Mouse (Mus musculus) brain, embryonic 18.5 days (tissue): ENCODE results near the gene Gck.

Experiments used
- DNase-seq: peaks from one replicate; pipeline ENCODE4 v3.0.0-alpha.2; 2012; ENCODE audit warnings: low read depth, low spot score

Gene Gck

DNA sequence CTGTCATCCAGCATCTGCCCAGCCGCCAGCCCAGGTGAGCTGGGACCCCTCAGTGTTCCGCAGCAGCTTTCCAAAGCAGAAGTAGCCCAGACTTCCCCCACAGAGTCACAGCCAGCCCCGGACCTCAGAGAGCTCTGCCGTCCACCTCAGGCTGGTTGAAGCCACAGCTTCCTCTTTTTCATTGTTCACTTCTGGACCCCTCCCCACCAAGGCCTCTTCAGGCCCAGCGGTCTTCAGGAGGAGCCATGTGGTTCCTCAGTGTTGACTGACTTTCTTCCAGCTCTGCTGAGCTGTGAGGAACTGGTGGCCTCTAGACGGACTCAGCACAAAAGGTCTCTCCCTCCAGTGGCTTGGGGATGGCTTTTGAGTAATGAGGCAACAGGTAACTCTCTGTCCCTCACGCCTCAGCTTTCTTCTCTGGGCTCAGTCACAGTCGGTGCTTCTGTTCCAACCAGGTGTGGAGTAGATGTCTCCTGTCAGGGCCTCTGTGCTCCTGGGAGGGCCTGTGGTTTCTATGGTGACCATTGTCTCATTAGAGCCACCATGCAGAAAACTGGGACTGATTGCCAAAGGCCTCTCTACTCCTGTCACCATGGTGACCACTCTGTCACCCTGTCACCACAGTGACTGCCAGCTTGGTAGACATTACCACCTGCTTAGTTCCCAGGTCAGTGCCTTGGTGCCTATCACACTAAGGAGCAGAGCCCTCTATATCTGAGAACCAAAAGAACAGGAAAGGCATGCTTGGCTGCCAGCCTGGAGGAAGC lies at the start of gene Gck:
Gene Gck (minus strand): TSS at position 496 of the 767 bp plus-strand sequence.
- DNase-seq = no peak

DNA sequence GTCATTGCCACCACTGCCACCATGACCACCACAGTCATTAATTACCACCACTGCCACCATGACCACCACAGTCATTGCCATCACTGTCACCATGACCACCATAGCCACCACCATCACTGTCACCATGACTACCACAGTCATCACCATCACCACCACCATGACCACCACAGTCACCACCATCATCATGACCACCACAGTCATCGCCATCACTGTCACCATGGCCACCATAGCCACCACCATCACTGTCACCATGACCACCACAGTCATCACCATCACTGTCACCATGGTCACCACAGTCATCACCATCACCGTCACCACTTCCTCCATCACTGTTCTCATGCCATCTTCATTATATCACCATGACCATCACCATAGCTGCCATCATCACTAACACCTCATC lies 48.6 kb upstream of the Gck start:
- DNase-seq = no peak

DNA sequence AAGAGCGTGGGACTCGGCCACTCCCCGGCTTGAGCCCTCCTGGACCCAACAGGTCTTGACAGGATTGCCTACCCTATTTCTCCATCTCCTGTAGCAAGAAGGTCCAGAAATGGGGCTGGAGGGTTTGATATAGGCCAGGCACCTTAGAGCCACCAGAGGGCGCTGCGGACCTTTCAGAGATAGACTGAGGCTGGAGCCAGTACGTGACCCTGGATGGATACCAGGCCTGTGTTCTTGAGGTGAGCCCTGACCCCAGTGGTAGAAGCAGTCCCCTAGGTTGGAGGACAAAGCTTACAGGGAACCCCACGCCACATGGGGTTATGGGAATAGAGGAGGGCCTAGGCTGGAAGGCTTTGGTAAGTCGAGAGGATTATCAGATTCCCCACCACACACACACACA lies 46.1 kb upstream of the Gck start:
- no peak for DNase-seq

DNA sequence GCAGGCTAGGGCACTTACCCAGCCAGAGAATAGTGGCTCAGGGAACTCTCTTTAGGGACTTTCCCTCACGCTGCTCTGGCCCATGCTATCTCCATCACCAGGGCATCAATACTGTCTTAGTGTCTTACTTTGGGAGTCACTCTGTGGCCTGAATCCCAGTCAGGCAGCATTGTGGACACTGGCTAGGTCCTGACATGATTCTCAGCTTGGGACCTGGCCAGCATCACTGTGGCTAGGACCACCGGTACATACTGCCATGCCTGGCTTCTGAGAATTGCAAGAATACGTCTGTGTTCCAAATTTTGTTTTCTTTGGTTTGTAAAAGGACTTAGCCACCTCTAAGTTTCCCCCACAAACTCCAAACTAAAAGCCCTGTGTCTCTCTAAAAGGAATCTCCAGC lies 45.0 kb upstream of the Gck start:
- no peak for DNase-seq

DNA sequence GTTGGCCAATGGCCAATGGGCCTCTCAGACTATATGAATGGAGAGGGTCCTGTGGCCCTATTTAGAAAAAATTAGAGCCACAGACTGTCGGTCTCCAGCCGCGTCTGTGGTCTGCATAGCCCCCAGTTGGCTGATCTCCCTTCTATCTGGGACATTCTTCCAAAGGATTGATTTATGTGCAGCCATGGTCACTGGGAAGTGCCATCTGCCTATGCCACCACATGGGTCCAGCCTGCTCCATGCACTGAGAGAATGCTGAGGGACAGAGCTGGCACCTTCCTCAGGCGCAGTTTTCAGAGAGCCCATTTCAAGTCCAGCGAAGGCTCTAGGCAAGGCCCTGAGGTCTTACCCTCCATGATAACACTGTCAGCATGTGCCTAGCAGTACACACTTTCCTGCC lies 44.3 kb upstream of the Gck start:
- DNase-seq = no peak

DNA sequence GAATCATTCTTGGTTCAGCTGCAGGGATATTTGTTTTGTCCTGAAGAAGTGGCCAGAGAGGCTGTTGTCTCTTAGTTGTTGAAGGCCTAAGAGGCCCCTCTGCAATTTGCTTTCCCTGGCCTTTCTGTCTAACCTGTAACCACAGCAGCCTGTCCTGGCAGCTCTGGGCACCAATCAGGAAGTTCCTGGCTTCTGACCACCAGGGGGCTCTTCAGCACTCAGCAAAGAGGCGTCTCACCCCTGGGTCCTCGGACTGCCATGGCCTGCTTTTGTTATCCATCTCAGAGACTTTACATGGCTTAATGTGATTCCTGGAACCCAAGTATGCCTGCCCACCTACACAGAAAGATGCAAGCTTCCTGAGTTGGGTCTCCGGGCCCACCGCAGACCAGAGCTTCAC lies 41.0 kb upstream of the Gck start:
- DNase-seq = no peak

DNA sequence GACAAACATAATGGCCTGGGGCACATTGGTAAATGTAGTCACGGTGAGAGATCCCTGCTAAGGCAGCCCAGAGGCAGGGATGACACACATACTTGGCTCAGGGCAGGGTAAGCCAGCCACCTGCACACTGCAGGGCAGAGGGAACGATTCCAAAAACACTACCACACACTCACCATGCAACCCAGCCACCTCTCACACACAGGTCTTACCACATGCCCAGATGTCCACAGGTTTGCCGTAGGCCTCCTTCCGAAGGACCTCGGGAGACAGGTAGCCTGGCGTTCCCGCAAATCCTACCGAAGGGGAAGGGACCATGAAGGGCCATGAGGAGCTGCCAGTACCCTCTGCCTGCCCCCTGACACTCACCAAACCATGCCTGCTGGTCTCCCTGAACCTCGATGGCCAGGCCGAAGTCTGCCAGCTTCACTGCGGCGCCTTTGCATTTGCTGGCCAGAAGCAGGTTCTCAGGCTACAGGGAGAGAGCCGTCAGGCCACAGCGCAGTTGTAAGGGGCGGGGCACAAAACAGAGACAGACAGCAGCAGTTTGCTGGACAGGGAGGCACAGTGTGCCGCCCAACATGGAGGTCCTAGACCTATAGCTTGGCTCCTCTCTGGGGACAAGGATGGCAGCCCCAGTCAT lies 40.2 kb upstream of the Gck start:
- DNase-seq = no peak

DNA sequence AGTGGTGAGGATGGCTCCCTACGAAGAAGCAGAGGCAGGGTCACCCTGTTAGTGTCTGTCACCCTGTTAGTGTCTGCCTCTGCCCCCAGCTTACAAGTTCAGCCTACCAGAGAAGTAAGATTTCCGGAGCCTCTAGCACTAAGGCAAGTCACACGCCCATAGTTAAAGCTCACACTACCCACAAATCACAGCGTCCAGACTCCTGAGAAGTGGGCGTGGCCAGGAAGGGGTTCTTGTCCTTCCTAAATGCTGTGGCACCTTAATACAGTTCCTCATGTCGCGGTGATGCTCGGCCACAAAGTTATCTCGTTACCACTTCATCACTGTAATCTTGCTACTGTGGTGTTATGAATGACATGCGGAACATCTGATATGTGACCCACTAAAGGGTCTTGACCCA lies 38.2 kb upstream of the Gck start:
- DNase-seq = no peak

DNA sequence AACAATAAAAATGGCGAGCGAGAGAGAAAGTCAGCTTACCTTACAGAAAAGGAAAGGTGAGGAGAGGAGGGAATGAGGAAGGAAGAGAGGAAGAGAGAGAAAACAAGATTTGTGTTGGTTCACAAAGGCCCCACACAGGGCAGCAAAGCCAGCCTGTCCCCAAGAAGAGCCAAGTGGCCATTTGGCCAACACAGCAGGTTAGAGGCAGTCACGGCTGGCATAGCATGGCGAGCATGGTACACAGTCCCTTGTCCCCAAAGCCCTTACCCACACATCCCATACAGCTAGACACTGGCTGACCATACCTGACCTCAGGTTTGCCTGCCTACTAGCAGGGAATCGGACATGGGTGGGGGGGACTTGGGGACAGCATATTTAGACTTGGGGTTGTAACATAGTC lies 33.7 kb upstream of the Gck start:
- no peak for DNase-seq

DNA sequence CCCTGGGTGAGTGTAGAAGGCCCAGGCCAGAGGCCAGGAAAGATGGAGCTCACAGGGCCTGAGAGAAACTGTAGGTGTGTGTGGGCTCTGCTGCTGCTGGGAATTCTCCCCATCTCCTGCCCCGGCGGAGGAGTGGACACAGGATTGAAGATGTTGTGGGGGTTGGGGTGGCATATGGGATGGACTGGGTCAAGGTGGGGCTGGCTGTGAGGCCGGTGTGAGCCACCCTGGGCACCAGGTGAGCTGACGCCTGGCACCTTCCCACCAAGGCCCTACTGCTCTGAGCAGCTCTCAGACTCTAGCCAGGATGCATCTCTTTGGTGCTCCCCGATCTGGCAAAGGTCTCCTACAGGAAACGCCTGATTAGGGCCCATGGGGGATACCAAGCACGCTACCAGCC lies 31.4 kb upstream of the Gck start:
- DNase-seq = no peak

DNA sequence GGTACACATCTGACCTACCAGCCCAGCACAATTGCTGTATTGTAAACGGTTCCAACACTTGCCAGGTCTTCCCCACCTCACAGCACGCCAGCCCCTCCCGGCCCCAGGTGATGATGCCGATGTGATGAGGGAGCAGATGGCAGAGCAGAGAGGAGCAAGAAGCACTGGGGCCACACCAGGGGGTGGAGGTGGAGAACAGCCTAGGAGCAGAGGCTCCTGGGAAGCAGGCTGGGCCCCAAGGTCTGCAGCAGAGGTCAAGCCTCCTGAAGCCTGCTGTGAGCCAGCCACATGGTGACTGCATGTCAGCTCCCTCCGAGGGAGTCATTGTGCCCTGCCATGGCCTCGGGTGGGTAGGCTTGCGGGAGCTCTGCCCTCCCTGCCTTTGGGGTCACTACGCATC lies 30.7 kb upstream of the Gck start:
- DNase-seq = no peak

DNA sequence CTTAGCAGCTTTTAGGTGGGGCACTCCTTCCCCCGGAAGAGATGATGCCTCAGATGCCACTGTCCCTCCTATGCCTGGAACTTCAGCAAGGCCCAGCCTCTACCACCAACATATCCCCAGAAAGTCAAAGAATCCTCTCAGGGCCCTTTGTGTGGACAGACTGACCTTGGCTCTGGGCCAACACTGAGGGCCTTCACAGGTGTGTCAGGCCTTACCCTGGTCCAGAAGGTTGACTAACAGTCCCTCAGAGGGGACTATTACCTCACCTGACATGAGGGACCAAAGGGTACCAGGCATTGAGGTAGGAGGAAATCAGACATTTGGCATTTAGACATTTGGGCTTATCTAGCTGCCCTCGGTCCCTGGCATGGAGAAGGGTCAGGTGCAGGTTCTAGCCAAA lies 30.2 kb upstream of the Gck start:
- no peak for DNase-seq

DNA sequence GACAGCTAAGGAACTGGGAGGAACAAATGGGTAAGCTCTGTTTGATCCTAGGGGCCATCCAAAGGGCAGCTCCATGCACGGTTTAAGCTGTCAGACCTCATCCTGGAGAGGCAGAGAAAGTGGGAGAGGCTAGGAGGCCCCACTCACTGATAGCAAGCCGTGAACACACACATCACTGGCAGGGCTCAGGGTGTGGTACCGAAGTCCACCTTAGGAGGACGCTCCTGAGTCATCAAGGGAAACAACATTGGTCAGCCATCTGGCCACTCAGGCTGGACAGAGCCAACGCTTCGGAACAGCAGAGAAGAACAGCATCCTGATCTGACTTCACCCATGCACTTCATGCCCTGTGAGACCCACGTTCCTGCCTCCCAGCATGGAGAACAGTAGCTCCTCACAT lies 29.2 kb upstream of the Gck start:
- no peak for DNase-seq

DNA sequence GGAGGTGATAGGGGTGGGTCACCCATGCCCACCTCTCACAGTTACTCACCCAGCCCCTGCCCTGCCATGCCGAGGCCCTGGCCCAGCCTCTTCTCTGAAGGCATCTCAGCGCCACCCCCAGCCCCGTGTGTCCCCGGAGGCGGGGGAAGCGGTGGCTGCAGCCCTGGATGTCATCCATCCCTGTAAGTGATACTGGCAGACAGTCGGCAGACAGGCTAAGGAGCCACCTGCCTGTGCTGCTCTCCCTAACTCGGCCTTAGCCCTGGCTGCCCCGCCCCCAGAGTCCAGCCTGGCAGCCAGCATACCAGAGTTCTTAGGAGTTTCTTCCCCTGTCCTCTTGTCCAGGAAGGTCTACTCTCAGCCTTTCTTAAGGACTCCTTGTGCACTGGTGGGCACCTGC lies 26.2 kb upstream of the Gck start:
- DNase-seq = no peak

DNA sequence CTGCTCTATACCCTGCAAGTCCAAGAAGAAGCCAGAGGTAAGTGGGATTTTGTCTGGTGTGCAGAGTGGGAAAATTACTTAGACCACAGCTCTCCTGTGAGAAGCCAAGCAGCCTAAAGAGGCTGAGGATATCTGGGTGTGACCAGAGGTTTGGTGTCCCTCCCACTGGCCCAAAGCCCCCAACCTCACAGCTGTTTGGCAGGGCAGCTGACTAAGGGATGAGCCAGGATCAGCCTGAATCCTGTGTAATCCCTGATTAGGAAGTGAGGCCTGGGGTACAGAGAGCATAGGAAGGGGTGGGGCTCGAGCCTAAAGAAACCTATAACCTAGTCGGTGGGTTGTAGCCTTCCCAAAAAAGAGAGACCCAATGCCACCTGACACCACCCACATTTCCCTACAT lies 25.2 kb upstream of the Gck start:
- no peak for DNase-seq

DNA sequence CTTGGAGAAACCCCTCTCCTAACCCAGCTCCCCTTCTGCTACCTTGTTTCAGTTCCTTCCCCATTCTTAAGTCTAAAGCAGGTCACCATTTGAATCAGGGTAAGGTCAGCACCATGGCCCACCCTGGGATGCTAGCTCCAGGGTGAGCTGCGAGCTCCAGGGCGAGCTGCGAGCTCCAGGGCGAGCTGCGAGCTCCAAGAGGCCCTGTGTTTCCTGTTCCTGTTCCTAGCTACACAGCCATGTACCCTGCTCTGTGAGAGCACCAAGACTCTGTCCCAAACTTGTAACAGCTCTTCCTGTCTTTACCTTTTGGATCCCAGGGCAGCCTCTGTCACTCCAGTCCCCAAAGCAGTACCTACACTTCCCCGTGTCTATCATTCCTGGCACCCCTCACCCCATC lies 24.2 kb upstream of the Gck start:
- no peak for DNase-seq

DNA sequence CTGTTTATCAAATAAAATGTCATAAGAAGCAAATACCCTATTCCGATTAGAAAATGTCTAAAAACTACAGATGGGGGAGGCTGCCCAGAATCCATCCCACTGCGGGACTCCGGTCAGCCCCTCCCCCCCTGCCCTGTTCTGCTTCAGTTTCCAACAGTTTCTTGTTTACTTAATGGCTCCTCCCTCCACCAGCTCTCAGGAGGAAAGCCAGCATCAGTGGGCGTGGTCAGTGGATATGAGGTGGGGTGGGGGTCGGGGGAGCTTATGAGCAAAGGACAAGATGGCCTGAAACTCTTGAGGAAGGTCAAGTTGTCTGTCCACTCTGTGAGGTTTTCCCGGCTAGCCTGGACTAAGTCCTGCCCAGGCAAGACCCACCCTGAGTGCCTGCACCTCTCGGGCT lies 23.3 kb upstream of the Gck start:
- DNase-seq = no peak

DNA sequence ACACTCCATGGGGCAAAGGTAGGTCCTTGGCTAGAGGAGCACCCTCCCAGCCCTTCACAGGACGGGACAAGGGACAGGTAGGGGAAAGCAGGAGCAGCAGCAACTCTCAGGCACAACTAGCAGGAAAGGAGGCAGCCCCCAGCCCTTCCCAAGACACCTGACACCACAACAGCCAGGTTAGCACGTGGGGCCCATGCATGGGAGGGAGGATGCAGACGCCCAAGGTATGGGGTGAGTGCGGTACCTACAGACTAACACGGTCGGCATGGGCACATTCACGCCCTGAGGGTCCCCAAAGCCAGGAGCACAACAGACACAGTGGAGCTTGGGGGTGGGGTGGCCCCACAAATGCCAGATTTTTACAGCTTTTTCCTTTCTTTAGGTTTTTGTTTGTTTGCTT lies 21.3 kb upstream of the Gck start:
- DNase-seq = no peak

DNA sequence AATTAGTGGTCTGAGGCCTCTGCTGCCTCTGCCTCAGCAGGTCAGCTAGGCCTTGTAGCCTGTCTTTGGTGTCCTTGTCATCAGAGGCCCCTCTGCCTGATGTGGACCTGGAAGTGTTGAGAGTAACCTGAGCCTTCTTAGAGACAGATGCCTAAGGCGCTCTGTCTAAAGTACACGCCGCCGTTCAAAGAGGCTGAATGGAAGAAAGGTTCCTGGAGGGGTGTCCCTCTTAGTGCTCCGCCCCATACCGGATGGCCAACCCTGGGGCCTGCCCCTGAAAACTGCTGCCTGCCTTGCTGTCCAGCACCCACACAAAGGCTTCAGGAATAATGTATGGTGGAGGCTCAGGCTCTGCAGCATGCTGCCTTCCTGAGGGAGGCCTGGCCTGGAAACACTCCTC lies 18.3 kb upstream of the Gck start:
- no peak for DNase-seq

DNA sequence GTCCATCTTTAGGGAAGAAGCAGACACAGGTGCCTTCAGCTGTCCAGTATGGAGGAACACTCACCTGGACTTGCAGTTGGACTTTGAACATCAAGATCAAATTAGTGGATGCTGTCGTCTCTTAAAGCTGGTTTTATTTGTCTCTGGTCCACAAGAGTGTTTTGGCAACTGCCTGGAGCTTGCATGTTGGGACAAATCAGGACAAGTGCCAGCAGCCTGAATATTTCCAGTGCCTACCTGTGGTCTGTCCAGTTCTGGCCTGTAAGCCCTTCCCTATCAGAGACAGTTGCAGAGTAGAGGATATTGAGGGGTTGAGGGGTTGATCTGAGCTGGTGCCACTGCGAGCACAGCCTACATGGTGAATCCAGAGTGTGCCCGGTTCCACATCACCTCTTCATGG lies 16.9 kb upstream of the Gck start:
- no peak for DNase-seq

DNA sequence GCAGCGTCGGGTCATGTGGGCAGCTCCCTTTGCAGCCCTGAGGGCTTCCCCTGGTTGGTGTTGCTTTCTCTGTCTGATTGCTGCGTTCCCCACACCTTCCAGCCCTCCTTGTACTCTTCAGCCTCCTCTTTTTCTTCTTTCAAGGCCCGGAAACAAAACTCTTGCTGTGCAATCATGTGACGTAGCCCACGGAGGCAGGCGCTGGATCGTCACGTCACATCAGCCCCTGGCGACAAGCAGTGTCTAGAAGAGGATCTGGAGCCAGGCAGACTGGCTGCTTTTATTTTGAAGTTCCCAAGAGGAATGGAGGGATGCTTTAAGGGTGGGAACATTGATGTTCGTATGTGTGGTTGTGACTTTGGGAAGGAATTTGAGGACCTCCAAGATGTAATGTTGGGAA lies 16.0 kb upstream of the Gck start:
- no peak for DNase-seq

DNA sequence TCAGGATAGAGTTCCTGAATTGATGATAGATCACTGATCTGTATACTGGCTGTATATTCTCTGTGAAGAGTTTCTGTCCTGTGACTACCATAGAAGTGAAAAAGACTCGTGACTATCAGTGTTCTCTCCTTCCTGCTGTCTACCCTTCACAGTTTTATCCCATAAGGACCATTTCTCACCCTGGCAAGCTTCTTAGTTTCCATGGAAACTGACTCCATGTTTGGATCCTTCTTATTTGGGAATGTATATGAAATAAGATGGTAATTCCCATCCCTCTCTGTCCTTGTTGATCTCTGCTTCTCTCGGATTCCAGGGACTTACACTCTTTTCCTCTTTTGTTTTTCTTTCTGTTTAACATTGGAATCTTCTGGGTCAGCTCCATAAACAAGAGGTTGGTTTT lies 10.2 kb upstream of the Gck start:
- no peak for DNase-seq

DNA sequence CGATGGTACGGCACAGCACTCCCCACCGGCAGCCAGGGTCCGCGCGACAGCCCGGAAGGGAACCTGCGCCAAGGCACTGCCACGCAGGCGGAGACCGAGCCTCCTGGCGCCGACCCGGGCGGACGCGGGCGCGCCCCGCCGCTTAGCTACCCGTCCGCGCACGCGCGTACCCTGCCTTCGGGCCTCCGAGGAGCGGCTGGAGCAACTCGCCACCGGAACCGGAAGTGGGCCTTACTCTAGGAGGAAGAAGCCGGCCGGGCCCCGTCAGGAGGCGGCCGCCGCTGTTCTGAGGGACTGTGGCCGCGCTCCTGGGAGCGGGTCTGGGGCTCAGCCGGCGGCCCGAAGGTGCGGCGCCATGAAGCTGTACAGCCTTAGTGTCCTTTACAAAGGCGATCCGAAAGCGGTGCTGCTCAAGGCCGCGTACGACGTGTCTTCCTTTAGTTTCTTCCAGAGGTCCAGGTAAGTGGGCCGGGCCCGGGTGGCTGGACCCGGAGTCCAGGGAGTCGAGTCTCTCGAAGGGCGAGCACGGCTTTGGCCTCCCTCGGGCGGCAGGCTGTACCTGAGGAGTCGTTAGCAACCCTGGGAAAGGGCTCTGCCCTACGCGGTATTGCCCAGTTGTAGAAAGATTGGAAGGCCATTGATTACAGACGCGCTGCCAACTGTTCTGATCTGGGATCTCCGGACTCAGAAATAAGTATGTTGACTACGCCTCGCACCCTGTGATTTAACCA lies 5.8 kb upstream of the Gck start, which contains the start of gene Ykt6:
Gene Ykt6 (plus strand): TSS at position 148 of the 731 bp plus-strand sequence.
- peak; percentile 85 for DNase-seq
